Mouse (Mus musculus) heart, postnatal 0 days (tissue): ENCODE results near the gene Dbndd1.

Experiments
- CTCF ChIP-seq: IDR thresholded peaks from 2 replicates; pipeline ENCODE4 v1.5.1; 2016; ENCODE audit warnings: antibody characterized with exemption, control low read depth, low read depth
- EP300 ChIP-seq: IDR thresholded peaks from 2 replicates; pipeline ENCODE4 v1.6.1; 2016; ENCODE audit warnings: antibody characterized with exemption, low read depth

DNA sequence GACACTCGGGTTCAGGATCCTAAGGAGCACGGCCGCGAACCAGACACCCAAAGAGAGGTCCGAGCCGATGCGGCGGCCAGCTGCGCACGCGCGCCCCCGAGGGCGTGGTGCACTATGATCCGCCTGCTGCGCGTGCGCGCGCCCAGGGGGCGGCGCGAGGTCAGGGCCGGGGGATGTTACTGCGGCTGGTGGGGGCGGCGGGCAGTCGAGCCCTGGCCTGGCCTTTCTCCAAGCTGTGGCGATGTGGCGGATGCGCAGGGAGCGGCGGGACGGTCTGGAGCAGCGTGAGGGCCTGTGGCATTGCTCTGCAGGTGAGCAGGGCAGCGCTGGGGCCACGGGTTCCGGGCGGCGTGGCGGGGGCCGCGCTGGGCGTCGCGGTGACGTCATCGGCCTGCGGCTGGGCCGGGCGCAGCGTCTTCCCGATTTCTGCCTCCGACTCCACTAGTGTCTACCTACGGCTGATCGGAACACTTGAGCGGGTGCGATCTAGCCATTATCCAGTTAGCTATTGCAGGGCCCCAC lies 37.5 kb downstream of the Dbndd1 start, which contains the start of gene Afg3l1:
- no peak for TF ChIP-seq CTCF
- no peak for TF ChIP-seq EP300
